Mouse (Mus musculus): Measurements from ENCODE around the gene Tcl1b4.

DNA sequence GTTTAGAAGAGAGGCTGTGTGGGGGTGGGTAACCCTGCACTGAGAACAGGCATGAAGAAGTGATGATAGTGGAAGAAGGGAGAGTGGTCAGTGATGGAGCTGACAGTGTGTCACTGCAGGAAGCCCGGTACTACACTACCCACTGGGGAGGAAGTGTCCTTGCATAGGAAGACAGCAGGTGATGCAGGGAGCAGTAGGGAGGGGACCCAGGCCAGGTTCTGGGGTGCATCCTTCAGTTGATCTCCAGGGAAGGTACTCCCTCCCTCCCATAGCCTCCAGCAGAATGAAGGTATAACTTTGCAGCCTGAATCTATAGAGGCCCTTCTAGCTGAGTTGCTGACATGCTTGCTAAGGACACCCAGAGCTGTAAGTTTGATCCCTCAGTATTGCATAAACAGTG, 5.3 kb downstream of the Tcl1b4 start:
- TF ChIP-seq EP300 (IDR thresholded peaks at IDR 0.05; ENCODE audit: low read depth) (no peak), CTCF (IDR thresholded peaks at IDR 0.05; ENCODE audit: low read depth) (no peak)
